Mouse (Mus musculus) CD8-positive naive resting alpha-beta T cell, adult 2 months (primary cell): Measurements from ENCODE around the gene Rnf181.

Source experiments
- DNase-seq, 2 experiments: peaks; one replicate each; pipeline ENCODE4 v3.0.0; 2022; ENCODE audit warnings: low read depth in 2 of 2, low spot score in 2 of 2

Rnf181 gene

GRCm38 (mm10) chr6:72366844-72367443 lies at the start of gene Rnf181:
Gene Rnf181, minus strand, starts transcription at chr6:72366956.
- no peak for DNase-seq

GRCm38 (mm10) chr6:72415964-72416772 lies 49.4 kb upstream of the Rnf181 start:
- DNase-seq = no peak

GRCm38 (mm10) chr6:72415181-72415580 lies 48.4 kb upstream of the Rnf181 start:
- no peak for DNase-seq

- DNase-seq = peak; percentile 84 to 92
Observed at GRCm38 (mm10) chr6:72414076-72414756, 47.5 kb upstream of the Rnf181 start, which contains the start of gene Ggcx. Gene Ggcx, plus strand, starts transcription at chr6:72414308.

GRCm38 (mm10) chr6:72410518-72410917 lies 43.8 kb upstream of the Rnf181 start:
- no peak for DNase-seq

- DNase-seq = no peak
Observed at GRCm38 (mm10) chr6:72410003-72410402, 43.2 kb upstream of the Rnf181 start.

GRCm38 (mm10) chr6:72409567-72409966 lies 42.8 kb upstream of the Rnf181 start:
- peak; percentile 50 to 58 for DNase-seq

- DNase-seq = peak; percentile 77 to 88
Observed at GRCm38 (mm10) chr6:72407119-72407518, 40.4 kb upstream of the Rnf181 start.

- DNase-seq = no peak
Observed at GRCm38 (mm10) chr6:72405356-72405755, 38.6 kb upstream of the Rnf181 start.

- peak; percentile 69 to 82 for DNase-seq
Observed at GRCm38 (mm10) chr6:72401875-72402274, 35.1 kb upstream of the Rnf181 start.

- DNase-seq = no peak
Observed at GRCm38 (mm10) chr6:72399967-72400366, 33.2 kb upstream of the Rnf181 start.

GRCm38 (mm10) chr6:72396837-72397251 lies 30.1 kb upstream of the Rnf181 start:
- no peak for DNase-seq

- DNase-seq = no peak
Observed at GRCm38 (mm10) chr6:72392341-72392740, 25.6 kb upstream of the Rnf181 start.

GRCm38 (mm10) chr6:72390795-72391521 lies 24.2 kb upstream of the Rnf181 start:
- DNase-seq = no peak

GRCm38 (mm10) chr6:72389941-72390771 lies 23.4 kb upstream of the Rnf181 start, which contains the start of gene Vamp8:
Gene Vamp8, minus strand, starts transcription at chr6:72390703.
- peak; percentile 31 to 41 for DNase-seq

GRCm38 (mm10) chr6:72389471-72389940 lies 22.8 kb upstream of the Rnf181 start:
- DNase-seq = no peak

GRCm38 (mm10) chr6:72388791-72389329 lies 22.1 kb upstream of the Rnf181 start:
- DNase-seq = no peak

GRCm38 (mm10) chr6:72388266-72388665 lies 21.5 kb upstream of the Rnf181 start:
- DNase-seq = no peak

- DNase-seq = no peak
Observed at GRCm38 (mm10) chr6:72387816-72388215, 21.1 kb upstream of the Rnf181 start.

- no peak for DNase-seq
Observed at GRCm38 (mm10) chr6:72386561-72386960, 19.8 kb upstream of the Rnf181 start.
